Mouse (Mus musculus): ENCODE measurements at regions not wholly inside any gene's neighbourhood (a gene's known extent, or its start where the extent isn't known, plus 50 kb on each side); places are given as distances from the start of the nearest gene placed in this dataset.

GRCm38 (mm10) chr14:111285981-111286380 lies 388.9 kb upstream of the Slitrk5 start:
- TF ChIP-seq CTCF (IDR thresholded peaks at IDR 0.05; ENCODE audit: low read depth) (no peak), EP300 (optimal IDR thresholded peaks at IDR 0.05) (no peak)

Data from stomach, postnatal 0 days (tissue).